Mouse (Mus musculus) liver, embryonic 14.5 days (tissue): ENCODE results near the gene Mical3.

ENCODE experiments used
- CTCF ChIP-seq: IDR thresholded peaks from 2 replicates; pipeline ENCODE4 v1.5.1; 2016; ENCODE audit warnings: antibody characterized with exemption, low read depth, control low read depth
- EP300 ChIP-seq: IDR thresholded peaks from 2 replicates; pipeline ENCODE4 v1.6.1; 2016; ENCODE audit warnings: antibody characterized with exemption, low read depth

GRCm38 (mm10) chr6:120952475-120952874, 178.3 kb downstream of the Mical3 start:
- no peak for TF ChIP-seq EP300
- no peak for TF ChIP-seq CTCF
